Mouse (Mus musculus): ENCODE measurements around the gene Slc44a2. TPM values are rescaled to one million over a fixed set of nuclear protein-coding genes. Genes with fewer than 3 reads are reported as not detected.
"Not testable (repeated sequence)": the region's sequence is repeated elsewhere in the genome, so short reads cannot be mapped to it uniquely, and the experiment has no call there.

Gene Slc44a2
- total RNA-seq, 2 experiments from 2014 or later = 10.6 to 14.5 TPM

- no peak for ATAC-seq (replicated peaks; ENCODE audit: low FRiP score, poor library complexity, severe bottlenecking)
Observed at GRCm38 (mm10) chr9:21292271-21292670, 28.2 kb upstream of the Slc44a2 start.

- 0 out of 2 replicates have a peak, but pooled peaks have one; percentile 24 for ATAC-seq (replicated peaks; ENCODE audit: low FRiP score, poor library complexity, severe bottlenecking)
Observed at GRCm38 (mm10) chr9:21299014-21299413, 21.5 kb upstream of the Slc44a2 start.

- ATAC-seq (replicated peaks; ENCODE audit: low FRiP score, poor library complexity, severe bottlenecking) = no peak
Observed at GRCm38 (mm10) chr9:21305065-21305464, 15.4 kb upstream of the Slc44a2 start.

- peak; percentile 69 for ATAC-seq (replicated peaks; ENCODE audit: low FRiP score, poor library complexity, severe bottlenecking)
Observed at GRCm38 (mm10) chr9:21309150-21309741, 11.3 kb upstream of the Slc44a2 start.

GRCm38 (mm10) chr9:21311695-21312094, 8.8 kb upstream of the Slc44a2 start:
- ATAC-seq (replicated peaks; ENCODE audit: low FRiP score, poor library complexity, severe bottlenecking) = no peak

GRCm38 (mm10) chr9:21312134-21312533, 8.4 kb upstream of the Slc44a2 start, which contains the start of gene Ap1m2:
TSS of gene Ap1m2 (minus strand) at chr9:21312337.
- no peak for ATAC-seq (replicated peaks; ENCODE audit: low FRiP score, poor library complexity, severe bottlenecking)

GRCm38 (mm10) chr9:21313394-21313793, 7.1 kb upstream of the Slc44a2 start:
- peak; percentile 88 for ATAC-seq (replicated peaks; ENCODE audit: low FRiP score, poor library complexity, severe bottlenecking)

- ATAC-seq (replicated peaks; ENCODE audit: low FRiP score, poor library complexity, severe bottlenecking) = peak; percentile 52; the same call in 1 of the 2 replicates
Observed at GRCm38 (mm10) chr9:21314367-21315140, 5.9 kb upstream of the Slc44a2 start.

- no peak for ATAC-seq (replicated peaks; ENCODE audit: low FRiP score, poor library complexity, severe bottlenecking)
Observed at GRCm38 (mm10) chr9:21315421-21315820, 5.1 kb upstream of the Slc44a2 start.

GRCm38 (mm10) chr9:21316696-21317095, 3.8 kb upstream of the Slc44a2 start:
- ATAC-seq (replicated peaks; ENCODE audit: low FRiP score, poor library complexity, severe bottlenecking) = no peak

GRCm38 (mm10) chr9:21318792-21319191, 1.7 kb upstream of the Slc44a2 start:
- ATAC-seq (replicated peaks; ENCODE audit: low FRiP score, poor library complexity, severe bottlenecking) = no peak

- ATAC-seq (replicated peaks; ENCODE audit: low FRiP score, poor library complexity, severe bottlenecking) = no peak
Observed at GRCm38 (mm10) chr9:21319503-21319902, 995 bp upstream of the Slc44a2 start.

- ATAC-seq (replicated peaks; ENCODE audit: low FRiP score, poor library complexity, severe bottlenecking) = peak; percentile 21; the same call in 1 of the 2 replicates
Observed at GRCm38 (mm10) chr9:21320280-21320618, 249 bp upstream of the Slc44a2 start.

- peak; percentile 42 for ATAC-seq (replicated peaks; ENCODE audit: low FRiP score, poor library complexity, severe bottlenecking)
Observed at GRCm38 (mm10) chr9:21321513-21321835, 976 bp downstream of the Slc44a2 start.

GRCm38 (mm10) chr9:21322211-21322916, 1.9 kb downstream of the Slc44a2 start:
- no peak for ATAC-seq (replicated peaks; ENCODE audit: low FRiP score, poor library complexity, severe bottlenecking)

GRCm38 (mm10) chr9:21322917-21323297, 2.4 kb downstream of the Slc44a2 start:
- not testable (repeated sequence) for ATAC-seq (replicated peaks; ENCODE audit: low FRiP score, poor library complexity, severe bottlenecking)

GRCm38 (mm10) chr9:21324269-21324668, 3.8 kb downstream of the Slc44a2 start:
- no peak for ATAC-seq (replicated peaks; ENCODE audit: low FRiP score, poor library complexity, severe bottlenecking)

GRCm38 (mm10) chr9:21327569-21327968, 7.1 kb downstream of the Slc44a2 start:
- no peak for ATAC-seq (replicated peaks; ENCODE audit: low FRiP score, poor library complexity, severe bottlenecking)

- no peak for ATAC-seq (replicated peaks; ENCODE audit: low FRiP score, poor library complexity, severe bottlenecking)
Observed at GRCm38 (mm10) chr9:21328041-21328440, 7.5 kb downstream of the Slc44a2 start.

GRCm38 (mm10) chr9:21329041-21329440, 8.5 kb downstream of the Slc44a2 start:
- ATAC-seq (replicated peaks; ENCODE audit: low FRiP score, poor library complexity, severe bottlenecking) = no peak
